Mouse (Mus musculus) small intestine, adult 2 months (tissue): ENCODE measurements around the gene Tprg.

Source experiments
- CTCF ChIP-seq: fragments of 200-500 bp; IDR thresholded peaks from 2 replicates; pipeline ENCODE4 v1.5.1; 2012; ENCODE audit warnings: low read depth, mild to moderate bottlenecking, control low read depth, inconsistent platforms, low read length, moderate library complexity, mixed read lengths; ENCODE audit not compliant: insufficient replicate concordance, insufficient read length; ENCODE audit errors: extremely low read depth
- POLR2A ChIP-seq: fragments of 200-500 bp; IDR thresholded peaks from 2 replicates; pipeline ENCODE4 v1.6.1; 2012; ENCODE audit warnings: low read depth, mild to moderate bottlenecking, control low read depth, inconsistent platforms, low read length, moderate library complexity

- TF ChIP-seq CTCF (no peak), POLR2A (no peak)
These were observed 127.3 kb downstream of the Tprg start for GRCm38 (mm10) chr16:25413885-25414284.
